Mouse (Mus musculus) adrenal gland, adult 10 weeks (tissue): ENCODE measurements around the gene Abat. TPM values are rescaled to one million over a fixed set of nuclear protein-coding genes. Genes with fewer than 3 reads are reported as not detected.

Experiments
- polyA plus RNA-seq: library from polyadenylated mRNA; stranded (reverse); fragments of 350-450 nt; fragmentation: Illumina TruSeq; extraction: RNeasy Lipid Tissue Mini Kit (QIAGEN cat#74804); gene quantifications from one replicate; pipeline ENCODE4 v1.2.3, GENCODE M21; 2014; ENCODE audit warnings: low read depth, low replicate concordance

The Abat gene
- 86.1 TPM for polyA plus RNA-seq

DNA sequence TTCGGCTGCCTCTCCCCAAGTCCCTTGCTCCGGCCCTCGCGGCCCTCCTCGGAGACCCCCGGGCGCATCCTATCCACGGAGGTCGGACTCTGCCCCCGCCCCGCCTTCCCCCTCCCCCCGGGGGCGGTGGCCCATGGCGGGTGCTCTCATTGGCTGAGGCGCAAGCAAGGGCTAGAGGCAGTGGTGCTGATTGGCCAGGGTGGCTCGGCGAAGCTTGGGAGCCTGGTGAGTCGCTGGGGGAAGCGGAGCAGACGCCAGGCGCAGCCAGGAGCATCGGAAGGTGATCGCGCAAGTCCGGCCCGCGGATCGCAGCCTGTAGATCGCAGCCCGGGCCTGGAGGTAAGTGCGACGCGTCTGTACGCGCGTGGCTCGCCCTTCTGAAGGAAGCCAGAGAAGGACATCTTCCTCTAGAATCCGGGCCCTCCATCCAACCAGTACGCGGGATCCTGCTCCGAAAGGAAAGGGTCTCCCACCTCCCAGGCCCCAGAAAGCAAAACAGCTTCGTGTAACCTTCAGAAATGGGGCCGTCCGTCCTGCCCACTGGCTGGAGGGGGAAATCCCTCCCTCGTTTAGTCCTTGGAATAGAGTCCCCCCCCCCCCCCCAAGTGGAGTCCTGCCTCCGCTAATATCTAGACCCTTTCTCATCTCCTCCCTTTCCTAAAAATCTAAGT is at the start of gene Abat:
Abat (plus strand) TSS at position 194 of the 671 bp plus-strand sequence.

DNA sequence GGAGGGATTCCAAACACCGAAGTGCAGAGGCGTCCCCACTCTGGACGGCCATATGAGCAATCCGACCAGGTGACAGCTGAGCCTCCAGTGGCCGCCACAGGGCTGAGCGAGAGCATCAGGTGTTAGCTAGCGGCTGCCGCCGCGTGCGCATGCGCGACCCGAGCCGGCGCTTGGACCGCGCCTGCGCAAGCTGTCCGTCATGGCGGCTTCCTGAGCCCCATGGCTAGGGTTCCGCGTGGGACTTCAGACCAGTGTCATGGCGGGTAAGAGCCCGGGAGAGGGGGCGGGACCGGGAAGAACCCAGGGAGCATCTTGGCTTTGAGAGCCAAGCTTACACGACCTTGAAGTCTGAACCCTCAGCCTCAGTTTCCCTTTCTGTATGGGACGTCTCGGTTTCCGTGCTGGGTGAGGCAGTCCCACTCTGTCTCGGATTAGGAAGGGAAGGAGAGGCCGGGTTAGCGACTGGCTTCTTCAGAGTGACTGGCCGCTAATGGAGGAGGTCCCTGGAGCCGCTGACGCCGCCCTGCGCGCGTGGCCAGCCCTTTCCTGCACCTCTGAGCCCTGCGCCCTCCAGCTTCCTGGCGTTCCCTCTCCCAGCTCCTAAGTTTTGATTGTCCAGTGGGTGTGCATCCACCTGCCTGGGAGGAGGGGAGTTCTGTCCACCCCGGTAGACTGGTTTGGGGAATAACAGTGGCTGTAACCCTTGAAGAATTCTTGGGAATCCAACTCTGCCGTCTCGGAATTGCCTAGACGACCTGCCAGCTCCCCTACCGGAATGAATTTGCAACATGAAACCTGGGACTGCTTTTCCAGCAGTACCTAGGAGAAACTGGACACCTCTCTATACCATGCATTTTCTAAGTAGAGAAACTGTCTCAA is 42.4 kb upstream of the Abat start, which contains the start of gene Mettl22:
Mettl22 (plus strand) TSS at position 186 of the 879 bp plus-strand sequence.

DNA sequence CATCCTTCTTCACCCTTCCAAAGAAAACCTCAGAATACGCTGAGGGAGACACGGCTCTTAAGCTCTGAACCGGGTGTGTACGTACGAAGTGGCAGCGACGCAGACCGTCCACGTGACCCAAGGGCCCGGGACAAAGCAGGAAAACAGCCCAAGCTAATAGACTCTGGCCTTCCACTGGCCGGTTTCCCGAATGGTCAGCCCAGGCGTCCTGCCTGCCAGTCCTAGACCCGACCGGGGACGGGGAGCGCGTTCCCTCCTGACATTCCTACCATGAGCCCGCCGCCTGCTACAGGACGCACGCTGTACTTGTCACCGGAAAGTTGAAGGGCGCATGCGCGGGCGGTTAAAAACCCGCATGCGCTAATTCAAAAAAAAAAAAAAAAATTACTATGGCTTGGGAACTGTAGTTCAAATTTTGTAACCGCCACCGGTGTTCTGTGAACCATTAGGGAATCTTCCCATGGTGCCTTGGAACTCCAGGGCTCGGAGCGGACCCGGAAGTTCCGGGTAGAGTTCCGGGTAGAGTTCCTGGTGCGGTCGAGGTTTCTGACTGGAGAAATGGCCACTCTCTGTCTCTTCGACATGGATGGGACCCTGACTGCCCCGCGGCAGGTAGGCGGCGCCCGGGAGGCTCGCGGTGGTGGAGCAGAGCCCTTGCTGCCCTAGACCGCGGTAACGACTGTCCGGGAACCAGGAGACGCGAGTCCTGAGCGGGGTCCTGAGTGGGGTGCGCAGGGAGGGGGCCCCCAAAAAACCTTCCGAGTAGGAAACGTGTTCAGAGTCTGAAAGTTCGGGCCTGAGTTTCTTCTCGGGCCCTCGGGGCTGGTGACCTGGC is 124.2 kb downstream of the Abat start, which contains the start of the genes Pmm2 and Tmem186:
Pmm2 (plus strand) TSS at position 458 of the 835 bp plus-strand sequence.
Tmem186 (minus strand) TSS at position 496 of the 835 bp plus-strand sequence.

Other genes starting within 250 kb of the Abat start
- gene Tmem114, start 88.3 kb upstream of the Abat start, polyA plus RNA-seq = not detected
- 2.2 TPM for gene Mettl22, start 42.6 kb upstream of the Abat start, polyA plus RNA-seq
- gene Pmm2, start 124.2 kb downstream of the Abat start, polyA plus RNA-seq = 156 TPM
- gene Tmem186, start 124.3 kb downstream of the Abat start, polyA plus RNA-seq = 14.5 TPM
- gene Carhsp1, start 158.7 kb downstream of the Abat start, polyA plus RNA-seq = 57.9 TPM
- not detected for gene Gm5767, start 167.3 kb downstream of the Abat start, polyA plus RNA-seq